Mouse (Mus musculus): ENCODE measurements around the gene Fam20a.

Gene Fam20a

GRCm38 (mm10) chr11:109721781-109722446, at the start of gene Fam20a:
Gene Fam20a (minus strand): TSS chr11:109722279.
- DNase-seq (ENCODE audit: low read depth, low spot score), result no peak

GRCm38 (mm10) chr11:109771381-109771780, 49.3 kb upstream of the Fam20a start:
- DNase-seq (ENCODE audit: low read depth, low spot score), result no peak

GRCm38 (mm10) chr11:109770185-109770584, 48.1 kb upstream of the Fam20a start:
- DNase-seq (ENCODE audit: low read depth, low spot score), result no peak

GRCm38 (mm10) chr11:109769091-109769490, 47.0 kb upstream of the Fam20a start:
- no peak for DNase-seq (ENCODE audit: low read depth, low spot score)

GRCm38 (mm10) chr11:109760063-109760462, 38.0 kb upstream of the Fam20a start:
- no peak for DNase-seq (ENCODE audit: low read depth, low spot score)

- no peak for DNase-seq (ENCODE audit: low read depth, low spot score)
Measured at GRCm38 (mm10) chr11:109758616-109759215, 36.6 kb upstream of the Fam20a start.

- DNase-seq (ENCODE audit: low read depth, low spot score), result peak; percentile 14
Measured at GRCm38 (mm10) chr11:109754105-109754602, 32.1 kb upstream of the Fam20a start.

GRCm38 (mm10) chr11:109751636-109752603, 29.8 kb upstream of the Fam20a start:
- DNase-seq (ENCODE audit: low read depth, low spot score), result no peak

- DNase-seq (ENCODE audit: low read depth, low spot score), result no peak
Measured at GRCm38 (mm10) chr11:109745210-109745609, 23.1 kb upstream of the Fam20a start.

- no peak for DNase-seq (ENCODE audit: low read depth, low spot score)
Measured at GRCm38 (mm10) chr11:109737967-109738366, 15.9 kb upstream of the Fam20a start.

GRCm38 (mm10) chr11:109736406-109736805, 14.3 kb upstream of the Fam20a start:
- no peak for DNase-seq (ENCODE audit: low read depth, low spot score)

GRCm38 (mm10) chr11:109734341-109734740, 12.3 kb upstream of the Fam20a start:
- DNase-seq (ENCODE audit: low read depth, low spot score), result no peak

GRCm38 (mm10) chr11:109732726-109733438, 10.8 kb upstream of the Fam20a start:
- no peak for DNase-seq (ENCODE audit: low read depth, low spot score)

- no peak for DNase-seq (ENCODE audit: low read depth, low spot score)
Measured at GRCm38 (mm10) chr11:109728371-109728770, 6.3 kb upstream of the Fam20a start.

- peak; percentile 54 for DNase-seq (ENCODE audit: low read depth, low spot score)
Measured at GRCm38 (mm10) chr11:109722711-109723110, 632 bp upstream of the Fam20a start.

GRCm38 (mm10) chr11:109721320-109721780, 729 bp downstream of the Fam20a start:
- no peak for DNase-seq (ENCODE audit: low read depth, low spot score)

GRCm38 (mm10) chr11:109720809-109721319, 1.2 kb downstream of the Fam20a start:
- DNase-seq (ENCODE audit: low read depth, low spot score), result peak; percentile 29

- no peak for DNase-seq (ENCODE audit: low read depth, low spot score)
Measured at GRCm38 (mm10) chr11:109719399-109719798, 2.7 kb downstream of the Fam20a start.

GRCm38 (mm10) chr11:109717966-109718895, 3.8 kb downstream of the Fam20a start:
- DNase-seq (ENCODE audit: low read depth, low spot score), result no peak

- no peak for DNase-seq (ENCODE audit: low read depth, low spot score)
Measured at GRCm38 (mm10) chr11:109717448-109717847, 4.6 kb downstream of the Fam20a start.

Data from skeletal muscle tissue, adult 2 months (tissue).